Mouse (Mus musculus) ES-E14 (cell line): ENCODE results near the gene Ypel2.

Experiments used
- CHD2 ChIP-seq: IDR thresholded peaks from 2 replicates; pipeline ENCODE4 v1.6.1; 2014; ENCODE audit warnings: mild to moderate bottlenecking, low read depth, low read length, inconsistent platforms
- HCFC1 ChIP-seq: IDR thresholded peaks from 2 replicates; pipeline ENCODE4 v1.6.1; 2012; ENCODE audit warnings: low read length, inconsistent platforms, borderline replicate concordance; ENCODE audit not compliant: insufficient read depth
- MAFK ChIP-seq: IDR thresholded peaks from 2 replicates; pipeline ENCODE4 v1.6.1; 2014; ENCODE audit warnings: mild to moderate bottlenecking, low read depth, low read length, inconsistent platforms; ENCODE audit not compliant: insufficient read depth
- ZC3H11A ChIP-seq: IDR thresholded peaks from 2 replicates; pipeline ENCODE4 v1.6.1; 2012; ENCODE audit warnings: low read depth, mild to moderate bottlenecking, inconsistent platforms, low read length, borderline replicate concordance
- ZNF384 ChIP-seq: IDR thresholded peaks from 2 replicates; pipeline ENCODE4 v1.6.1; 2012; ENCODE audit warnings: low read depth, low read length, inconsistent platforms

DNA sequence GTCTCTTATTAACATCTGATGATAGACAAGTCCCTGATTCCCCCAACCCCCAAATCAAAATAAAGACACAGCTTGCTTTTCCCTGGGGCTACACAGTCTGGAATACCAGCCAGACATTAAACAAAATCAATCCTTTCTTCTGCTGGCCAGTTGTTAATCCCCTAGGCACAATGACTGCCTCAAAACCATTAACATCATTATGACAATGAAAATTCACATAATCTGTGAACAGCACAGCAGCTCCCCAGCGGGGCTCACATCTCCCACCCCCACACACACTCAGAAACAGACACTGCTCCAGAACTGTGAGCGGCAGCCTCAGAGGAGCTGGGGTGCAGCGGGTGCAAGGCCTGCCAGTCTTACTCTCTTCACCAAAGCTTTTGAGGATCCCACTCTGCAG, 3.2 kb downstream of the Ypel2 start:
- TF ChIP-seq HCFC1 = no peak
- TF ChIP-seq MAFK = no peak
- TF ChIP-seq ZNF384 = no peak
- no peak for TF ChIP-seq ZC3H11A
- no peak for TF ChIP-seq CHD2
